Mouse (Mus musculus): Measurements from ENCODE around the gene Crygn.

Gene Crygn

DNA sequence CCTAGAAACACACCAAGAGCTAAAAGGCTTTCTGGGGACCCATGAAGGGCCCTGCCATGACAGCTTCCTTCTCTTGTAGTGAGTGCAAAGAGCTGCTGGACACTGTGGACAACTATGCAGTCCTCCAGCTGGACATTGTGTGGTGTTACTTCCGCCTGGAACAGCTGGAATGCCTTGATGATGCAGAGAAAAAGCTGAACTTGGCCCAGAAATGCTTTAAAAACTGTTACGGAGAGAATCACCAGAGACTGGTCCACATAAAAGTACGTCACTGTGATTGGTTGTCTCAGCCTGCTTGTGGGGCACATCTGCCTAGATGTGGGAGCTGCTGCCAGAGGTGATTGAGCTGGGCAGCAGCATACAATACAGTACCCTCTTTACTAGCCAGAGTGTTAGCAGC, 56.5 kb downstream of the Crygn start:
- no peak for DNase-seq
